Mouse (Mus musculus) myocyte (in vitro differentiated cells): ENCODE data around the gene Taar8b. TPM values are rescaled to one million over a fixed set of nuclear protein-coding genes. Genes with fewer than 3 reads are reported as not detected.
A peak's percentile ranks its signal among the peaks of the same experiment; 100 is the strongest.

Experiments used
- H3K27me3 ChIP-seq: one replicate; pipeline ENCODE4 v1.6.1; 2011; ENCODE audit not compliant: control insufficient read depth, insufficient read depth, insufficient read length
- H3K36me3 ChIP-seq: one replicate; pipeline ENCODE4 v1.6.1; 2011; ENCODE audit not compliant: control insufficient read depth, insufficient read depth
- H3K4me2 ChIP-seq: one replicate; pipeline ENCODE4 v1.6.1; 2011; ENCODE audit warnings: low read depth, control low read depth
- H3K4me3 ChIP-seq: one replicate; pipeline ENCODE4 v1.5.1; 2011; ENCODE audit warnings: mild to moderate bottlenecking, control low read depth, moderate library complexity
- H3K79me2 ChIP-seq: one replicate; pipeline ENCODE4 v1.6.1; 2011; ENCODE audit not compliant: control insufficient read depth, insufficient read depth
- H3ac ChIP-seq: one replicate; pipeline ENCODE4 v1.6.1; 2011; ENCODE audit not compliant: control insufficient read depth, insufficient read length
- CEBPB ChIP-seq: IDR thresholded peaks from 2 replicates; pipeline ENCODE4 v1.6.1; 2011; ENCODE audit warnings: mild to moderate bottlenecking, moderate library complexity; ENCODE audit not compliant: poor library complexity, insufficient read depth, severe bottlenecking
- E2F4 ChIP-seq: IDR thresholded peaks from one replicate; pipeline ENCODE4 v1.6.1; 2011; ENCODE audit warnings: mild to moderate bottlenecking, control low read depth, moderate library complexity; ENCODE audit not compliant: insufficient read depth
- MAX ChIP-seq: IDR thresholded peaks from one replicate; pipeline ENCODE4 v1.6.1; 2011; ENCODE audit warnings: low read depth, mild to moderate bottlenecking, control low read depth
- MYOD1 ChIP-seq, 3 experiments: IDR thresholded peaks; one replicate each; pipeline ENCODE4 v1.6.1; 2011; ENCODE audit warnings: control low read depth in 2 of 3, low read depth in 2 of 3, mild to moderate bottlenecking in 2 of 3, moderate library complexity in 1 of 3; ENCODE audit not compliant: insufficient read length in 2 of 3, control insufficient read depth in 1 of 3
- MYOG ChIP-seq, 3 experiments: IDR thresholded peaks; one replicate each; pipeline ENCODE4 v1.6.1; 2011; ENCODE audit warnings: control low read depth in 2 of 3, low read depth in 2 of 3, mild to moderate bottlenecking in 2 of 3; ENCODE audit not compliant: insufficient read length in 2 of 3, control insufficient read depth in 1 of 3, insufficient read depth in 1 of 3
- POLR2A ChIP-seq: IDR thresholded peaks from one replicate; pipeline ENCODE4 v1.6.1; 2011; ENCODE audit warnings: low read depth, mild to moderate bottlenecking, control low read depth, moderate library complexity; ENCODE audit not compliant: insufficient read length
- POLR2AphosphoS2 ChIP-seq: IDR thresholded peaks from one replicate; pipeline ENCODE4 v1.6.1; 2011; ENCODE audit warnings: low read depth, control low read depth; ENCODE audit not compliant: insufficient read length
- REST ChIP-seq: IDR thresholded peaks from one replicate; pipeline ENCODE4 v1.6.1; 2011; ENCODE audit warnings: mild to moderate bottlenecking, control low read depth, moderate library complexity; ENCODE audit not compliant: insufficient read depth, insufficient read length
- SRF ChIP-seq: IDR thresholded peaks from one replicate; pipeline ENCODE4 v1.6.1; 2011; ENCODE audit warnings: low read depth; ENCODE audit not compliant: control insufficient read depth, insufficient read length
- TCF12 ChIP-seq: IDR thresholded peaks from one replicate; pipeline ENCODE4 v1.6.1; 2011; ENCODE audit warnings: mild to moderate bottlenecking, control low read depth; ENCODE audit not compliant: poor library complexity, insufficient read depth, severe bottlenecking
- TCF3 ChIP-seq: IDR thresholded peaks from one replicate; pipeline ENCODE4 v1.6.1; 2011; ENCODE audit warnings: low read depth, control low read depth; ENCODE audit not compliant: insufficient read length
- USF1 ChIP-seq: IDR thresholded peaks from one replicate; pipeline ENCODE4 v1.6.1; 2011; ENCODE audit warnings: low read depth, mild to moderate bottlenecking, control low read depth, moderate library complexity
- polyA plus RNA-seq: library from polyadenylated mRNA; unstranded; fragments of >200 nt; fragmentation: generic; extraction: Trizol; gene quantifications from one replicate; pipeline ENCODE4 v1.2.1, GENCODE M21; 2012; ENCODE audit warnings: missing spikeins

Gene Taar8b
- polyA plus RNA-seq = not detected

DNA sequence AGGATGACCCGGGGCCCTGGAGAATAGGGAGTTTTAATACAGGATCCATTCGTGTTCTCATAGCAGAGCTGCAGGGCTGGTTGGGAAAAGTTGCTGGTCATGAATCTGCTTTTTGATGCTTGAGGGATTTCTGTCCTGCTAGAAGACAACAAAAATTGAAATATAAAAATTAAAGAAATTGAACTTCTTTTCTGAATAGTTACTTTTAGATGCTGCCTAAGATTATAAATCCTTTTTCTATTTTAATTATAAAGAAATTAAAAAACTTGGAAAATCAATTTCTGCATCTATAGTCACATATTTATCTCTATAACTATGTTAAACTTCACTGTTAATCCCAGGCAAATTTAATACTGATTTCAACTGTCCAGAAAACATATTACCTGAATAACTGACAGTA is at the start of gene Taar8b:
Gene Taar8b, minus strand, starts transcription at position 101 of the 400 bp plus-strand sequence.
- H3K79me2 ChIP-seq = no peaks in the 10 kb centered on the region
- no peak within 1 kb of the TSS for H3K4me3 ChIP-seq
- H3K36me3 ChIP-seq = no peaks in the 10 kb centered on the region
- H3ac ChIP-seq = no peak within 1 kb of the TSS
- no peak within 1 kb of the TSS for H3K4me2 ChIP-seq
- TF ChIP-seq POLR2A (no peak), MAX (no peak), MYOG (IDR thresholded peaks at IDR 0.05; ENCODE audit: control insufficient read depth in 1 of 3, insufficient read depth in 1 of 3, insufficient read length in 2 of 3, low read depth in 2 of 3) (no peak), SRF (no peak), E2F4 (no peak), MYOD1 (IDR thresholded peaks at IDR 0.05; ENCODE audit: control insufficient read depth in 1 of 3, insufficient read length in 2 of 3, low read depth in 2 of 3) (no peak), REST (no peak), TCF3 (no peak), USF1 (no peak), POLR2AphosphoS2 (no peak), CEBPB (no peak), TCF12 (no peak)
- H3K27me3 ChIP-seq = no peaks in the 10 kb centered on the region

DNA sequence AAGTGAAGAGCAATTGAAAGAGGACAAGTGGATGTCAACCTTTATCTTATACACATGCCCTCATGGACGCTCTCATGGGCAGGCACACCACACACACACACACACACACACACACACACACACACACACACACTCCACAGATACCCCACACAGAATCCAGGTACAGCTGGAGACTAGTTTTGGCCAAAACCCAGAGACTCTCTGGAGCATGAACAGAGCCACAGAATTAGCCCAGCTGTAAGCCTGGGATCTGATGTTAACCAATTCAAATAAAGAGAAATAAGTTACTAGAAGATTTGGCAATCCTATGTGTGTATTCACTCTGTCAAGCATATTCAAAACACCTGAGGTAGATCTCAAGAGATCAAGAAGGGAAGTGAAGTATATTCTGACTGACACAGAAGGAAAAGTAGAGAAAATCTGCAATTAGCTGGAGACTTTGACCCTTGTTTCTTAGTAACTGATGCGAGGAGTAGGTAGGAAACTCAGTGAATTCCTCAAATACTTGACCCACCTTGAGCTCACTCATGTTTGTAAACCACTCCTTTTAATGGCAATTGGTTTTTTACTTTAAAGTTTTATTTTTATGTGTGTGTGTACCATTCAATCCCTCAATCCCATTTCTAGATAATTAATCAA is 46.6 kb upstream of the Taar8b start:
- Histone ChIP-seq H3K36me3 (no peaks in the 10 kb centered on the region), H3K79me2 (no peaks in the 10 kb centered on the region), H3K4me3 (no peak overlapping the region), H3K4me2 (no peak overlapping the region), H3ac (no peak overlapping the region), H3K27me3 (peaks cover 16% of the 10 kb centered on the region)
- TF ChIP-seq POLR2AphosphoS2 = no peak
- no peak for TF ChIP-seq REST
- TF ChIP-seq SRF = no peak
- TF ChIP-seq MAX = no peak
- TF ChIP-seq CEBPB = no peak
- no peak for TF ChIP-seq TCF3
- no peak for TF ChIP-seq TCF12
- no peak for TF ChIP-seq POLR2A
- no peak for TF ChIP-seq E2F4
- TF ChIP-seq MYOD1 (IDR thresholded peaks at IDR 0.05; ENCODE audit: control insufficient read depth in 1 of 3, insufficient read length in 2 of 3, low read depth in 2 of 3) = no peak
- no peak for TF ChIP-seq USF1
- TF ChIP-seq MYOG (IDR thresholded peaks at IDR 0.05; ENCODE audit: control insufficient read depth in 1 of 3, insufficient read depth in 1 of 3, insufficient read length in 2 of 3, low read depth in 2 of 3) = no peak

DNA sequence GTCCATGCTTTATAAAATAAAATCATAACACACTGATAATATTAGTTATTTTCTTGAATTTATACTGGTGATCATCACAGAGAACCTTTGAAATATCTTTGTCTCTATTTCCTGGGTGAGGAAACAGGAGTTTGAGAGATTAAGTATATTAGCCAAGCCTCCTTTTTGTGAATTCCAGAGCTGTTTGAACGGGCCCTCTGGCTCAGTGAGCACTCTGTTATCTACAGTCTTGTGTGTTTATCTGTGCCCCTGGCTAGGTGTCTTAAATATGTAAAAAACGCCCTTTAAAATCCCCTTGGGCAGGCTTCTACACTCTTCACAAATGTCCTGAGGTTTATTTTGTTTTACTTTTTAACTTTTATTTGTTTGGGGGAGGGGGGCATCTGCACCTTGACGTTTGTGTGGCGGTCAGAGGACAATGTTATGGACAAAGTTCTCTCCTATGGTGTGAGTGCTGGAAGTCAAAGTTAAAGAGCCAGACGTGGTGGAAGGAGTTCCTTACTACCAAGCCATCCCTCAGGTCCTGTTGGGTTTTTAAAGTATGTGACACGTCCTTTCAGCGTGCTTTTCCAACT is 42.1 kb upstream of the Taar8b start:
- peaks cover 6% of the 10 kb centered on the region for H3K27me3 ChIP-seq
- no peak overlapping the region for H3ac ChIP-seq
- H3K4me3 ChIP-seq = no peak overlapping the region
- H3K4me2 ChIP-seq = no peak overlapping the region
- no peaks in the 10 kb centered on the region for H3K79me2 ChIP-seq
- H3K36me3 ChIP-seq = no peaks in the 10 kb centered on the region
- TF ChIP-seq E2F4 (no peak), POLR2A (no peak), CEBPB (no peak), USF1 (no peak), MYOD1 (IDR thresholded peaks at IDR 0.05; ENCODE audit: control insufficient read depth in 1 of 3, insufficient read length in 2 of 3, low read depth in 2 of 3) (no peak), REST (no peak), POLR2AphosphoS2 (no peak), SRF (no peak)

DNA sequence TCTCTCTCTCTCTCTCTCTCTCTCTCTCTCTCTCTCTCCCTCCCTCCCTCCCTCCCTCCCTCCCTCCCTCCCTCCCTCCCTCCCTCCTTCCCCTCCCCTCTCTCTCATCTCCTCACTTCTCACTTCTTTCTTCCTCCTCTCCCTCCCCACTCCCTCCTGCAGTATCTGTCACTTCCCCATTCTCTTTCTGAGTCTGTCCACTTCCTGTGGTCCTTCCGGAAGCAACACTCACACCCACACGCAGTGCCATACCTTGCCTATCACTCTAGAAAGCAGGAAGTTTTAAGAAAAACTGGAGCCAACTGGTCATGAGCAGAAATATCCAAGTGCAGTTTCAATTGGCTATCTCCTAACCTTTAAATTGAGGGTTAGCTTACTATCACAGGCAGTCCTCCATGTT is 41.0 kb upstream of the Taar8b start:
- Histone ChIP-seq H3K36me3 (no peaks in the 10 kb centered on the region), H3K27me3 (peaks cover 6% of the 10 kb centered on the region), H3K79me2 (no peaks in the 10 kb centered on the region), H3K4me3 (no peak overlapping the region), H3K4me2 (no peak overlapping the region), H3ac (no peak overlapping the region)
- TF ChIP-seq REST = no peak
- no peak for TF ChIP-seq CEBPB

DNA sequence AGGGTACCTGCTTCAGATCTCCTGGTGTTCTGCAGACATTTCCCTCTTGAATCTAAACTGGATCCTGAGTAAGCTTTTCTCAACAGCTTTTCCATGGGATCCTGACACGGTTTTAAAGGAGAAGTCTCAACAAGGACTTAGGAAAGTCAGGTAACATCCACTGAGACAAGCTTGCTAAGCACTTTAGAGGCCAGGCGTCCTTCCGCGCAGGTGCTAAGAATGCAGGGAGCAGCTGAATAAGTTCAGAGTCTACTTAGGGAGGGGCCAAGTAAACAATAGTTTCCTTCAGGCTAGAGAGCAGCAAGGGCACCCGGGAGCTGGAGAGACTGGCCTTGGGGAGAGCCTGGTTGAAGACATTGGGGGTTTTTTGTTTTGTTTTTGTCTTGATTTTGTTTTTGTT is 40.2 kb upstream of the Taar8b start:
- H3K27me3 ChIP-seq = peaks cover 6% of the 10 kb centered on the region
- H3K4me3 ChIP-seq = peak overlapping the region; percentile 8
- TF ChIP-seq TCF3 = no peak
- TF ChIP-seq SRF = no peak
- no peak for TF ChIP-seq POLR2AphosphoS2
- no peak for TF ChIP-seq MYOG (IDR thresholded peaks at IDR 0.05; ENCODE audit: control insufficient read depth in 1 of 3, insufficient read depth in 1 of 3, insufficient read length in 2 of 3, low read depth in 2 of 3)
- TF ChIP-seq TCF12 = no peak
- no peak for TF ChIP-seq CEBPB
- no peak for TF ChIP-seq POLR2A
- TF ChIP-seq E2F4 = no peak
- TF ChIP-seq REST = no peak
- no peak for TF ChIP-seq MYOD1 (IDR thresholded peaks at IDR 0.05; ENCODE audit: control insufficient read depth in 1 of 3, insufficient read length in 2 of 3, low read depth in 2 of 3)
- TF ChIP-seq MAX = no peak
- TF ChIP-seq USF1 = no peak
- no peak overlapping the region for H3ac ChIP-seq
- no peaks in the 10 kb centered on the region for H3K36me3 ChIP-seq
- no peaks in the 10 kb centered on the region for H3K79me2 ChIP-seq
- peak overlapping the region; percentile 58 for H3K4me2 ChIP-seq
